Mouse (Mus musculus) frontal cortex, postnatal 14 days (tissue): ENCODE measurements around the gene Pde6g.
"Not testable (repeated sequence)": the region's sequence is repeated elsewhere in the genome, so short reads cannot be mapped to it uniquely, and the experiment has no call there.

Experiments
- DNase-seq, 2 experiments: peaks; one replicate each; pipeline ENCODE4 v3.0.0; 2022; ENCODE audit warnings: low spot score in 2 of 2

The Pde6g gene

GRCm38 (mm10) chr11:120422651-120423568, 30.4 kb downstream of the Pde6g start:
- DNase-seq, result no peak

- no peak for DNase-seq
Measured at GRCm38 (mm10) chr11:120418592-120418991, 34.7 kb downstream of the Pde6g start.

- no peak for DNase-seq
Measured at GRCm38 (mm10) chr11:120417852-120418251, 35.4 kb downstream of the Pde6g start.

- DNase-seq, result not testable (repeated sequence)
Measured at GRCm38 (mm10) chr11:120413621-120414020, 39.7 kb downstream of the Pde6g start.

GRCm38 (mm10) chr11:120406445-120406844, 46.9 kb downstream of the Pde6g start:
- DNase-seq, result no peak

- no peak for DNase-seq
Measured at GRCm38 (mm10) chr11:120405867-120406266, 47.4 kb downstream of the Pde6g start.

- DNase-seq, result no peak
Measured at GRCm38 (mm10) chr11:120404814-120405213, 48.5 kb downstream of the Pde6g start.

- DNase-seq, result no peak
Measured at GRCm38 (mm10) chr11:120399319-120399718, 54.0 kb downstream of the Pde6g start.
